Mouse (Mus musculus) left cerebral cortex, postnatal 36 days (tissue): Measurements from ENCODE around the gene Fam24a. TPM values are rescaled to one million over a fixed set of nuclear protein-coding genes. Genes with fewer than 3 reads are reported as not detected.

Experiments used
- DNase-seq, 2 experiments: peaks; one replicate each; pipeline ENCODE4 v3.0.0; 2021 to 2022; ENCODE audit warnings: low spot score in 2 of 2, mixed read lengths in 1 of 2
- intact Hi-C: fragments of 180-260 bp; cut with DNase I; formaldehyde crosslinking; loops from one replicate; pipeline ENCODE4 v1.15.1; 2025
- total RNA-seq, 2 experiments: library from RNA; stranded (reverse); gene quantifications; 2 replicates each; pipeline ENCODE4 v1.2.3; 2021

The Fam24a gene
- total RNA-seq, result not detected

- DNase-seq, result no peak
- intact Hi-C loops, result loop anchor here (10.0 kb wide), 1 partner anchor 149 kb away; no protein-coding TSS in a partner anchor
Measured at GRCm38 (mm10) chr7:131333564-131333963, at the start of gene Fam24a. Fam24a (plus strand) TSS chr7:131333864.

- intact Hi-C loops, result no loop called here
- no peak for DNase-seq
Measured at GRCm38 (mm10) chr7:131297151-131297550, 36.5 kb upstream of the Fam24a start.

- no peak for DNase-seq
- intact Hi-C loops, result no loop called here
Measured at GRCm38 (mm10) chr7:131303340-131303739, 30.3 kb upstream of the Fam24a start.

- intact Hi-C loops, result no loop called here
- no peak for DNase-seq
Measured at GRCm38 (mm10) chr7:131306733-131307132, 26.9 kb upstream of the Fam24a start.

GRCm38 (mm10) chr7:131314493-131314892 is 19.2 kb upstream of the Fam24a start:
- DNase-seq, result no peak
- intact Hi-C loops, result no loop called here

GRCm38 (mm10) chr7:131317587-131317986 is 16.1 kb upstream of the Fam24a start:
- intact Hi-C loops, result no loop called here
- no peak for DNase-seq

GRCm38 (mm10) chr7:131318340-131318739 is 15.3 kb upstream of the Fam24a start:
- intact Hi-C loops, result no loop called here
- no peak for DNase-seq

GRCm38 (mm10) chr7:131322192-131322591 is 11.5 kb upstream of the Fam24a start, which contains the start of gene Cuzd1:
Cuzd1 (minus strand) TSS chr7:131322292.
- intact Hi-C loops, result loop anchor here (10.0 kb wide), 1 partner anchor 207 kb away; no protein-coding TSS in a partner anchor

GRCm38 (mm10) chr7:131327054-131327453 is 6.6 kb upstream of the Fam24a start:
- no peak for DNase-seq
- intact Hi-C loops, result loop anchor here (10.0 kb wide), 1 partner anchor 212 kb away; no protein-coding TSS in a partner anchor

More at GRCm38 (mm10) chr7:131322192-131322591, 11.5 kb upstream of the Fam24a start, which contains the start of gene Cuzd1:
- DNase-seq, result no peak

- intact Hi-C loops, result loop anchor here (10.0 kb wide), 1 partner anchor 215 kb away; no protein-coding TSS in a partner anchor
- DNase-seq, result no peak
Measured at GRCm38 (mm10) chr7:131329416-131329815, 4.2 kb upstream of the Fam24a start, which contains the start of gene Fam24b. Fam24b (minus strand) TSS chr7:131329516.

GRCm38 (mm10) chr7:131331688-131332087 is 2.0 kb upstream of the Fam24a start:
- no peak for DNase-seq
- intact Hi-C loops, result loop anchor here (10.0 kb wide), 1 partner anchor 147 kb away; no protein-coding TSS in a partner anchor

- intact Hi-C loops, result loop anchor here (10.0 kb wide), 1 partner anchor 153 kb away; no protein-coding TSS in a partner anchor
- no peak for DNase-seq
Measured at GRCm38 (mm10) chr7:131337502-131338068, 3.9 kb downstream of the Fam24a start.

GRCm38 (mm10) chr7:131345856-131346541 is 12.3 kb downstream of the Fam24a start:
- DNase-seq, result no peak
- intact Hi-C loops, result no loop called here

- DNase-seq, result no peak
- intact Hi-C loops, result no loop called here
Measured at GRCm38 (mm10) chr7:131356105-131356504, 22.4 kb downstream of the Fam24a start.

- intact Hi-C loops, result loop anchor here (2.0 kb wide), 1 partner anchor 49 kb away; the partner anchor contains the start of genes Acadsb and Ikzf5
- no peak for DNase-seq
Measured at GRCm38 (mm10) chr7:131362269-131362614, 28.6 kb downstream of the Fam24a start.

GRCm38 (mm10) chr7:131362615-131363300 is 29.1 kb downstream of the Fam24a start, which contains the start of gene 2310057M21Rik:
2310057M21Rik (minus strand) TSS chr7:131362759.
- intact Hi-C loops, result loop anchor here (2.0 kb wide), 1 partner anchor 48 kb away; the partner anchor contains the start of genes Acadsb and Ikzf5
- DNase-seq, result peak; percentile 92

- intact Hi-C loops, result no loop called here
Measured at GRCm38 (mm10) chr7:131364131-131364530, 30.5 kb downstream of the Fam24a start.

GRCm38 (mm10) chr7:131370648-131371469 is 37.2 kb downstream of the Fam24a start, which contains the start of gene Pstk:
Pstk (plus strand) TSS chr7:131371141.
- peak; percentile 91 to 94 for DNase-seq
- intact Hi-C loops, result no loop called here

More at GRCm38 (mm10) chr7:131364131-131364530, 30.5 kb downstream of the Fam24a start:
- no peak for DNase-seq

- intact Hi-C loops, result no loop called here
- DNase-seq, result no peak
Measured at GRCm38 (mm10) chr7:131371470-131371860, 37.8 kb downstream of the Fam24a start.
